ENCODE assay signal across 8 mouse cellular contexts in the genomic region with DNA sequence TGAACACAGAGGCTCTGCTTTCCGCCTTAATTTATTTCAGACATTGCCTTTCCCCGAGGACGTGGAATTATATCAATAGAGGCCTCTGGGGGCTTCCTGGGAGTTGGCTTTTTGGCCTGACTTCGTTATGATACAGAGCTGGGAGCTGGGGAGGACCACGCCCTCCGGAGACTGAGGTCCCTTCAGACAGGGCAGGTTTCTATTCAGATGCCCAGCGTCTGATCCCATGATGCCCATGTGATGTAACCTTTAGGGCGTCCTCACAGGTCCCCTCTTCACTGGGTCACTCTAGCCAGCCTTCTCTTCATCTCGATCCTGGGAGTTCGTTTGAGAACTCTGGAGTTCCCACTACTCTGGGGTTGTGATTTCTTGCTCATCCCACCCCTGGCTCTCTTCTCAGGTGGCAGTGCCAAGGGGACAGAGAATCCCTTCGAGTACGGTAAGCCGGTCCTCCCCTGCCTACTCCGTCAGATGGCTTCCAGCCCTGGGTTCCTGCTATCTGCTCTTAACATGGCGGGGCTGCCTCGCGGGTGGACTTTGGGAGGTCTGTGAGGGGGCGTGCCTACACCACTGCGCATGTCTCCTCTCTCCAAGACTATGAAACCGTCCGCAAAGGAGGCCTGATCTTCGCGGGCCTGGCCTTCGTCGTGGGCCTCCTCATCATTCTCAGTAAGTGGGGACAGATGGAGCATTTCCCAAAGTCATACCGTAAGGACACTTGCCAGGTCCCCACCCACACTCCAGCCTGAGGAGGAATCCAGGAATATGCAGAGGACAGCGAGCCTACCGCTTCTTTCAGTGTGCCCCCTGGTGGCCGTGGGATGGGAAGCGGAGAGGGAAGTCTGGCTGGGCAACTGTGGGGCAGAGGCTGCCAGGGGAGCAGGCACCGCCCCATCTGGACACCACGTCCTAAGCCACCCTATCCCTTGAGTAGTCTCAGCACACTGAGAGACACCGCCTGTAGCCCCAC. TPM values are rescaled to one million over a fixed set of nuclear protein-coding genes. Genes with fewer than 3 reads are reported as not detected.
A peak's percentile ranks its signal among the peaks of the same experiment; 100 is the strongest.
DNase-seq lines count a peak whose midpoint lies in the region; ATAC-seq lines count a peak whose summit lies in the region.

No protein-coding gene starts in this region.

- H3K27me3 ChIP-seq in intestine, embryonic 15.5 days (replicated peaks), result no peaks in the 10 kb centered on the region; the same call in 1 of the 2 replicates
- peaks cover 25% of the 10 kb centered on the region for H3K27me3 ChIP-seq in midbrain, embryonic 10.5 days (ENCODE audit: low read depth, poor library complexity, severe bottlenecking)

- peak; percentile 43 for DNase-seq in adrenal gland, adult 8-10 months
- DNase-seq in embryo, embryonic 10.5 days (ENCODE audit: low spot score), result peak; percentile 85
- peak; percentile 77 to 81 for DNase-seq in gastrocnemius, postnatal 36 days
- peak; percentile 91 for DNase-seq in left cerebral cortex, postnatal 4 days
- peak; percentile 82 for DNase-seq in midbrain, embryonic 10.5 days (ENCODE audit: low spot score)
- DNase-seq in skeletal muscle tissue, adult 2 months (ENCODE audit: low read depth, low spot score), result peak; percentile 64

- H3K36me3 ChIP-seq in intestine, embryonic 15.5 days, result no peaks in the 10 kb centered on the region
- no peaks in the 10 kb centered on the region for H3K36me3 ChIP-seq in midbrain, embryonic 10.5 days

- intact Hi-C loops in gastrocnemius, postnatal 36 days (cut with DNase I), result loop anchor here (5.0 kb wide), 2 partner anchors 106 to 186 kb away; no protein-coding TSS in a partner anchor
- intact Hi-C loops in left cerebral cortex, postnatal 4 days (cut with DNase I), result no loop called here

- 35% methylated on average over 33 of the region's 33 CpGs for WGBS in intestine, embryonic 15.5 days
- WGBS in midbrain, embryonic 10.5 days, result 41% methylated on average over 33 of the region's 33 CpGs

- peaks cover 5% of the 10 kb centered on the region; the same call in 1 of the 2 replicates for H3K4me1 ChIP-seq in intestine, embryonic 15.5 days (replicated peaks)
- peaks cover 18% of the 10 kb centered on the region for H3K4me1 ChIP-seq in midbrain, embryonic 10.5 days

- H3K27ac ChIP-seq in intestine, embryonic 15.5 days, result no peak overlapping the region
- H3K27ac ChIP-seq in midbrain, embryonic 10.5 days (replicated peaks), result peak overlapping the region; percentile 73

- ATAC-seq in intestine, embryonic 15.5 days, result peak; percentile 61
- ATAC-seq in inflammation-experienced regulatory T-cells, adult 6 months, result no peak

- H3K4me2 ChIP-seq in intestine, embryonic 15.5 days (replicated peaks), result peak overlapping the region; percentile 59

- H3K4me3 ChIP-seq in intestine, embryonic 15.5 days (replicated peaks), result peak overlapping the region; percentile 20
- H3K4me3 ChIP-seq in midbrain, embryonic 10.5 days, result peak overlapping the region; percentile 43

- H3K9ac ChIP-seq in intestine, embryonic 15.5 days, result no peak overlapping the region

- H3K9me3 ChIP-seq in intestine, embryonic 15.5 days, result no peaks in the 10 kb centered on the region
- H3K9me3 ChIP-seq in midbrain, embryonic 10.5 days (replicated peaks), result no peaks in the 10 kb centered on the region

RNA-seq across cellular contexts. Expression of a gene that starts 8.5 kb away (rescaled TPM):
- 10 to 100 TPM in 1 of 4 experiments, 1 to 10 TPM in 3; 4.9 to 10.4 (median 7.3) TPM for total RNA-seq in adrenal gland, adult 8-10 months (2022)
- total RNA-seq in gastrocnemius, postnatal 36 days (2021), result 1 to 10 TPM; 1.4 to 2.6 TPM
- polyA plus RNA-seq in intestine, embryonic 15.5 days (2015; fragmentation: Nextera tagmentation; extraction: Ambion mirVana), result 2.6 and 3.0 TPM in 2 replicates
- total RNA-seq in left cerebral cortex, postnatal 4 days (2021), result 1 to 10 TPM; 6.7 to 7.0 TPM
- 0.83 and 1.8 TPM in 2 replicates for polyA plus RNA-seq in midbrain, embryonic 10.5 days (2016; fragmentation: Nextera tagmentation; extraction: Ambion mirVana)
- 1 to 10 TPM in 1 of 3 experiments, not detected in 2; 2.4 TPM for polyA plus RNA-seq in inflammation-experienced regulatory T-cells, adult 6 months (2017; shearing (Covaris generic))

RNA-seq across cellular contexts. Expression of a gene that starts 18.4 kb away (rescaled TPM):
- total RNA-seq in adrenal gland, adult 8-10 months (2022), result 1 to 10 TPM; 1.7 to 3.7 (median 2.6) TPM
- total RNA-seq in gastrocnemius, postnatal 36 days (2021), result not detected
- polyA plus RNA-seq in intestine, embryonic 15.5 days (2015; fragmentation: Nextera tagmentation; extraction: Ambion mirVana), result 0.38 and 0.44 TPM in 2 replicates
- total RNA-seq in left cerebral cortex, postnatal 4 days (2021), result 10 to 100 TPM; 46.6 to 49.1 TPM
- 0.23 and 0.66 TPM in 2 replicates for polyA plus RNA-seq in midbrain, embryonic 10.5 days (2016; fragmentation: Nextera tagmentation; extraction: Ambion mirVana)
- not detected for polyA plus RNA-seq in inflammation-experienced regulatory T-cells, adult 6 months (2017; shearing (Covaris generic))

RNA-seq across cellular contexts. Expression of a gene that starts 38.0 kb away (rescaled TPM):
- 100 to 1,000 TPM; 307 to 396 (median 352) TPM for total RNA-seq in adrenal gland, adult 8-10 months (2022)
- 10 to 100 TPM; 24.2 to 33.4 TPM for total RNA-seq in gastrocnemius, postnatal 36 days (2021)
- polyA plus RNA-seq in intestine, embryonic 15.5 days (2015; fragmentation: Nextera tagmentation; extraction: Ambion mirVana), result 76.5 and 77.2 TPM in 2 replicates
- 100 to 1,000 TPM; 368 to 407 TPM for total RNA-seq in left cerebral cortex, postnatal 4 days (2021)
- 164 and 189 TPM in 2 replicates for polyA plus RNA-seq in midbrain, embryonic 10.5 days (2016; fragmentation: Nextera tagmentation; extraction: Ambion mirVana)
- 1 to 10 TPM in 1 of 3 experiments, not detected in 2; 1.6 TPM for polyA plus RNA-seq in inflammation-experienced regulatory T-cells, adult 6 months (2017; shearing (Covaris generic))

Comparison
In these comparisons a context has a peak if more than half of its experiments do, and no peak if none do; other contexts are left out.
1. RNA of a gene that starts 18.4 kb away (total RNA-seq): 46.6 to 49.1 TPM in left cerebral cortex, postnatal 4 days; 1.7 to 3.7 TPM in adrenal gland, adult 8-10 months and not detected in gastrocnemius, postnatal 36 days; every median in the first group is over 10 times any median in the second.
2. RNA of a gene that starts 38.0 kb away (total RNA-seq): 368 to 407 TPM in left cerebral cortex, postnatal 4 days and 307 to 396 TPM in adrenal gland, adult 8-10 months; 24.2 to 33.4 TPM in gastrocnemius, postnatal 36 days; every median in the first group is over 4 times any median in the second.
3. Peak in every context shown above with its lines, with median percentiles within 50 percentile points of each other: DNase-seq.